Mouse (Mus musculus) liver, postnatal 0 days (tissue): ENCODE results near the gene Tepp. TPM values are rescaled to one million over a fixed set of nuclear protein-coding genes. Genes with fewer than 3 reads are reported as not detected.
A peak's percentile ranks its signal among the peaks of the same experiment; 100 is the strongest.

Experiments
- ATAC-seq: fragments of 200-750 bp; cut with Nextera tagmentation; 2 replicates; pipeline ENCODE4 v1.8.0; 2017; ENCODE audit warnings: mild to moderate bottlenecking, moderate library complexity
- DNase-seq: peaks from one replicate; pipeline ENCODE4 v3.0.0-alpha.2; 2016
- H3K27ac ChIP-seq: fragments of 300-500 bp; sonication (generic); 2 replicates; pipeline ENCODE4 v1.5.1; 2014; ENCODE audit warnings: antibody characterized with exemption, moderate library complexity, mild to moderate bottlenecking, low read depth
- H3K27me3 ChIP-seq: fragments of 300-500 bp; sonication (generic); 2 replicates; pipeline ENCODE4 v1.6.1; 2014; ENCODE audit warnings: low read length, control low read depth, mixed read lengths; ENCODE audit not compliant: insufficient read depth
- H3K36me3 ChIP-seq: fragments of 300-500 bp; sonication (generic); replicated peaks from 2 replicates; pipeline ENCODE4 v1.6.1; 2014; ENCODE audit warnings: mild to moderate bottlenecking, control low read depth, low read length, moderate library complexity, mixed read lengths; ENCODE audit not compliant: insufficient read depth
- H3K4me1 ChIP-seq: fragments of 300-500 bp; sonication (generic); 2 replicates; pipeline ENCODE4 v1.6.1; 2014; ENCODE audit warnings: antibody characterized with exemption, mild to moderate bottlenecking, control low read depth; ENCODE audit not compliant: insufficient read depth
- H3K4me2 ChIP-seq: fragments of 300-500 bp; sonication (generic); 2 replicates; pipeline ENCODE4 v1.6.1; 2014; ENCODE audit warnings: low read depth, mild to moderate bottlenecking, low read length, moderate library complexity, mixed read lengths
- H3K4me3 ChIP-seq: fragments of 300-500 bp; sonication (generic); 2 replicates; pipeline ENCODE4 v1.5.1; 2014; ENCODE audit warnings: low read depth, low read length
- H3K9ac ChIP-seq: fragments of 300-500 bp; sonication (generic); replicated peaks from 2 replicates; pipeline ENCODE4 v1.6.1; 2014; ENCODE audit warnings: mild to moderate bottlenecking, moderate library complexity
- H3K9me3 ChIP-seq: fragments of 300-500 bp; sonication (generic); 2 replicates; pipeline ENCODE4 v1.6.1; 2016; ENCODE audit warnings: mild to moderate bottlenecking, control low read depth, low read length, mixed read lengths
- CTCF ChIP-seq: sonication (generic); IDR thresholded peaks from 2 replicates; pipeline ENCODE4 v1.5.1; 2016; ENCODE audit warnings: antibody characterized with exemption, low read depth
- EP300 ChIP-seq: IDR thresholded peaks from 2 replicates; pipeline ENCODE4 v1.6.1; 2016; ENCODE audit warnings: antibody characterized with exemption, low read depth, mild to moderate bottlenecking
- WGBS: fragments of 180-500 bp; shearing (Covaris S2); extraction: QIAGEN DNeasy Blood & Tissue Kit; methylation state at CpG from one replicate; pipeline ENCODE4 v1.1.7; 2014; ENCODE audit not compliant: insufficient replicate concordance; 5-methylcytosine and 5-hydroxymethylcytosine counted together
- polyA plus RNA-seq: library from polyadenylated mRNA; unstranded; fragments of >200 nt; fragmentation: Nextera tagmentation; extraction: Ambion mirVana; gene quantifications from 2 replicates; pipeline ENCODE4 v1.2.1, GENCODE M21; 2015

The Tepp gene
- polyA plus RNA-seq, 1 experiment from 2014 or later: not detected

DNA sequence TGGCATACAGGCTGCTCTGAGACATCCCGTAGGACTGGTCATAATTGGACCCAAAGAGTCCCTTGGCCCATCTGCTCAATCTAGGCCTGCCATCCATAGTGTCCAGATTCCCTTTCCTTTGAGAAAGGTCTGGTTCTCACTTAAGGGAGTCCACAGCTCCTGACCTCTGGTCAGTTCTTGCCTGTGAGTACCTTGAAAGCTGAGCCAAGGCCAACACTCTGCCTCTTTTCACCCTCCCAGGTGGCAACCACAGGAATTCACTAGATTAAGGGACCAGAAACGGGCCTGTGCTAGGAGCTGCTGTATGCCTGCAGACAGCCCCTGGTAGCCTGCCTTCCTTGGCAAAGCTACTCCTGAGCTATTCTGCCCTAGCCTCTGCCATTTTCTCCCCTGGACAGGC is 44.2 kb downstream of the Tepp start:
- 80% methylated on average over 2 of the region's 2 CpGs for WGBS
- Histone ChIP-seq H3K4me2 (no peak overlapping the region), H3K4me1 (peaks cover 21% of the 10 kb centered on the region), H3K27me3 (peaks cover 39% of the 10 kb centered on the region), H3K27ac (no peak overlapping the region), H3K9me3 (no peaks in the 10 kb centered on the region), H3K9ac (no peak overlapping the region), H3K4me3 (no peak overlapping the region), H3K36me3 (no peaks in the 10 kb centered on the region)
- ATAC-seq (no peak), DNase-seq (no peak)
- no peak for TF ChIP-seq CTCF
- no peak for TF ChIP-seq EP300

- Histone ChIP-seq H3K4me1 (peaks cover 22% of the 10 kb centered on the region), H3K9ac (no peak overlapping the region), H3K27ac (no peak overlapping the region), H3K36me3 (no peaks in the 10 kb centered on the region), H3K27me3 (peaks cover 9% of the 10 kb centered on the region), H3K4me2 (no peak overlapping the region), H3K9me3 (no peaks in the 10 kb centered on the region), H3K4me3 (no peak overlapping the region)
- DNase-seq (no peak), ATAC-seq (no peak)
- WGBS: 50% methylated on average over 8 of the region's 8 CpGs
- TF ChIP-seq EP300 (no peak), CTCF (no peak)
These were observed 48.4 kb downstream of the Tepp start for GRCm38 (mm10) chr8:95358550-95359411.

GRCm38 (mm10) chr8:95360181-95361015 is 50.0 kb downstream of the Tepp start:
- Histone ChIP-seq H3K36me3 (no peaks in the 10 kb centered on the region), H3K27me3 (no peaks in the 10 kb centered on the region), H3K4me3 (no peak overlapping the region), H3K27ac (no peak overlapping the region), H3K4me1 (peaks cover 22% of the 10 kb centered on the region), H3K9ac (no peak overlapping the region), H3K9me3 (no peaks in the 10 kb centered on the region), H3K4me2 (no peak overlapping the region)
- DNase-seq: no peak
- 36% methylated on average over 7 of the region's 7 CpGs for WGBS
- TF ChIP-seq CTCF (no peak), EP300 (peak; percentile 47; the same call in 1 of the 2 replicates)
- ATAC-seq: peak; percentile 41; the same call in 1 of the 2 replicates

DNA sequence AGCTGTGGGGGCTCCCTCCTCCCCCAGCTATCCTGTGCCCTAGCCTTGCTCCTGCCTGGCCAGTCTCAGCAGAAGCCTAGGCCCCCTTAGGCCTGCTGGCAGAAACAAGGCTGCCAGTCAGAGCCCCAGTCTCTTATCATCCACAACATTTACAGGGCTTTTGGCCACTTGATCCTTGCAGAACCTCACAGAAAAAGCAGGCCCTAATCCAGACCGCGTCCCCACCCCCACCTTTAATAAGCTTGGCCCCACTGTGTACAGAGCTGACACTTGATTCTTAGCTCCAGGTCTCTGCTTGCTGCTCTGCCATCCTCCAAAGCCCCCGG is 50.6 kb downstream of the Tepp start:
- H3K27me3 ChIP-seq: no peaks in the 10 kb centered on the region
- peaks cover 22% of the 10 kb centered on the region for H3K4me1 ChIP-seq
- DNase-seq (no peak), ATAC-seq (no peak)
- no peak overlapping the region for H3K9ac ChIP-seq
- WGBS: 65% methylated on average over 3 of the region's 3 CpGs
- TF ChIP-seq EP300 (no peak), CTCF (no peak)
- H3K9me3 ChIP-seq: no peaks in the 10 kb centered on the region
- no peak overlapping the region for H3K4me2 ChIP-seq
- no peak overlapping the region for H3K4me3 ChIP-seq
- H3K27ac ChIP-seq: no peak overlapping the region
- H3K36me3 ChIP-seq: no peaks in the 10 kb centered on the region

- no peak overlapping the region for H3K9ac ChIP-seq
- peaks cover 22% of the 10 kb centered on the region for H3K4me1 ChIP-seq
- H3K36me3 ChIP-seq: no peaks in the 10 kb centered on the region
- no peak for ATAC-seq
- no peaks in the 10 kb centered on the region for H3K27me3 ChIP-seq
- H3K4me3 ChIP-seq: no peak overlapping the region
- H3K4me2 ChIP-seq: no peak overlapping the region
- no peak overlapping the region for H3K27ac ChIP-seq
- no peak for TF ChIP-seq EP300
- TF ChIP-seq CTCF: no peak
- no peak for DNase-seq
- H3K9me3 ChIP-seq: no peaks in the 10 kb centered on the region
- 53% methylated on average over 6 of the region's 6 CpGs for WGBS
These were observed 51.9 kb downstream of the Tepp start for GRCm38 (mm10) chr8:95362272-95362671.

- no peak for ATAC-seq
- no peak overlapping the region for H3K4me2 ChIP-seq
- DNase-seq: no peak
- H3K9me3 ChIP-seq: no peaks in the 10 kb centered on the region
- 84% methylated on average over 2 of the region's 2 CpGs for WGBS
- no peaks in the 10 kb centered on the region for H3K36me3 ChIP-seq
- no peak overlapping the region for H3K4me3 ChIP-seq
- no peaks in the 10 kb centered on the region for H3K27me3 ChIP-seq
- peaks cover 20% of the 10 kb centered on the region for H3K4me1 ChIP-seq
- TF ChIP-seq EP300: no peak
- no peak for TF ChIP-seq CTCF
- H3K9ac ChIP-seq: no peak overlapping the region
- H3K27ac ChIP-seq: no peak overlapping the region
These were observed 53.5 kb downstream of the Tepp start for GRCm38 (mm10) chr8:95363849-95364248.
